Mouse (Mus musculus): ENCODE data around the gene 4933424G06Rik.

GRCm38 (mm10) chr1:36760401-36760800 lies 50.5 kb downstream of the 4933424G06Rik start:
- TF ChIP-seq CTCF (IDR thresholded peaks at IDR 0.05; ENCODE audit: borderline replicate concordance, extremely low read depth, insufficient read depth, insufficient read length) (no peak), POLR2A (IDR thresholded peaks at IDR 0.05; ENCODE audit: borderline replicate concordance, extremely low read depth, insufficient read depth, insufficient read length, poor library complexity, severe bottlenecking) (no peak)
